Mouse (Mus musculus): ENCODE measurements around the gene Ints13.

Ints13 gene

DNA sequence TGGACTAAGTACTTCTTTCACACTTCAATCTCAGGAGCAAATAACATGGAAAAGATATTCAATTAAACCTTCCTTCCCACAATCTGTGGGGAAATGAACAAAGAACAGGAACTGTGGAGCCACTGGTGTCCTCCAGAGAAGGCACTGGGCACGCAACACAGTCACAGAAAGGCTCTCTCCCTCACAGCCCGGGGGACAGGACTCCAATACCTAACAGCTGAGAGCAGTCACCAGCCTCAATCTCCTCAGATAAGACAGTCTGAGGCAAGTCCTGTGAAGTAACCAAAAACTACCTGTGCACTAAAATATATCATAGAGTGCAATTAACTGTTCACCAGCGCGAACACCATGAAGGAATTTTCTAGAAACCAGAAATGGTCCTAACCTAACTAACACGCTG lies 76.9 kb downstream of the Ints13 start:
- no peak for DNase-seq (ENCODE audit: low read depth, low spot score)

DNA sequence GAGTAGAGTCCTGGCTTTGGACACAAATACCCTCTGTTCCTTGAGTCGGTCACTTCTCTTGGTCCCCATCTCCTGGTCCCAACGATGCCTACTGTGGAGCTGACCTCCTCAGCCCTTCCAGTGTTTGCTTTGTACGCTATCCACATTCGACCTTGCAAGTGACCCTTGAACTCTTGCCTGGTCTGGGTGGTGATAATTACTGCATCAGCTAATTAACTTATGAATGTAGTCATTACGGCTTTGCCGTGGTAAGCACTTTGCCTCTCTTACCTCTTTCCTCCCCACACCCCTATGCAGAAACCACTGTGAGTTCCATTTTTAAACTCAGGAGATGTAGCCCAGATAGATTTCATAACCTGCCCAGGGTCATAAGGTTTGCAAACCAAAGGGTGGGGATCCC lies 77.4 kb downstream of the Ints13 start:
- DNase-seq (ENCODE audit: low read depth, low spot score): no peak

All from R1 (cell line).